Mouse (Mus musculus) G1E-ER4 (cell line): ENCODE data around the gene Gm14214. TPM values are rescaled to one million over a fixed set of nuclear protein-coding genes. Genes with fewer than 3 reads are reported as not detected.

Source experiments
- GATA1 ChIP-seq: IDR thresholded peaks from one replicate; pipeline ENCODE4 v1.8.0; 2012; ENCODE audit warnings: low read length, inconsistent platforms
- polyA plus RNA-seq: library from polyadenylated mRNA; stranded (reverse); fragments of >175 nt; gene quantifications from 2 replicates; pipeline ENCODE4 v1.2.3, GENCODE M21; 2012

Gene Gm14214
- polyA plus RNA-seq, 1 experiment, result not detected

DNA sequence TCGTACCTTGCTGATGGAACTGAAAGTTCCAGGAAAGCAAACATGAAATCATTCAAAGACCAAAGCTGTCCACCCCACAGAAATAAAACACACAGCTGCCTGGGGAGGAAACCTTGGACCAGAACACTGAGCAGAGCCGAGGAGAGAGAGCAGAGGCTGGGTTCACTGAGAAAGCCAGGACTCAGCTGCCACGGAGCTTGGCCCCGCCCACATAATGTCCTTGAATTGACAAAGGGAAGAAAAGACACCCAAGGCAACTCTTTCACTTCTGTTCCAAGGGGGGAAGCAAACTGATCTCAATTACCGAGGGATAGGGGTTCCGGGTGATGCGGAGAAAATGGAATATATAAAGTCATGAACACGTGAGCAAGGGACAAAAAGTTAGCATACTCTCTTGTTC is 17.9 kb downstream of the Gm14214 start:
- TF ChIP-seq GATA1, result no peak

DNA sequence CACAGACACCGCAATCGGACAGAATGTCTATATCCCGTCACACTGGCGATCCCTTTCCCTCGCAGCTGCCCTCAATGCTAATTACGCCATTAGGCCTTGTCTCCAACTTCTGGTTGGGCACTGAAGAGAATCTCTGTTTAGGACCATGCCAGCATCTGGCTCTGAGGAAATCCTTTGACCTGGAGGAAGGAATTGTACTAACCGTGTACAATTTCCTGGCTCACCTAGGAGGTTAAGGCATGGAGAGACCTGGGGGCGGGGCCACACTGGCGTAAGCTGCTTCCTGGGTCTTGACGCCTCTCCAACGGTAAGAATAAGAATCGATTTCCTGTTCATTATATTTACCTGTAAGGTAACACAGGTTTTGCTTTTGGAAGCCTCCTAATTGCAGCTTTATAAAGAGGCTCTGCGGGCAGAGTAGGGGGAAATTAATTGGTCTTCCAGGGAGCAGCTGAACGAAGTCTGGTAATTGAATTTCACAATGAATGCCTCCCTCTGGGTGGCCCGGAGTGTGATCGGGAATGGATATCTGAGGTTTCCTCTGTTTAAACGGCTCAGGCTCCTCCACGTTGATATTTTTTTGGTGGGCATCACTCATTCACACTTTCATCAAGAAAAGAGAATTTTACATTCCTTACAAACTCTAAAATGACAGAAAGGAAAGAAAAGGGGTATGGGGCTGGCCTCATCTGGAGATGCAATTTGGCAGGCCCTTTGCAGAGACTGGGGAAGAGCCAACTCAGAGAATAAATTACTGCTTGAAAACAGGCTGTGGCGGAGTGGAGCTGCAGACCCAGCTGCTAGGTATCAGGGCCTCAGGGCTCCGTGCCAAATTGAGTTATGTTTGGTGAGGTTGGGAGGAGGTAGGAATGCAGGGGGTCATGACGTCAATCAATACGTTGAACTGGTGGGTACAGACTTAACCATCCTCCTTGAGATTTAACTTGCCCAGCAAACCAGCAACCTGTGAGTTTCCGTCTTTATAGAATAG is 20.5 kb downstream of the Gm14214 start:
- TF ChIP-seq GATA1, result no peak

DNA sequence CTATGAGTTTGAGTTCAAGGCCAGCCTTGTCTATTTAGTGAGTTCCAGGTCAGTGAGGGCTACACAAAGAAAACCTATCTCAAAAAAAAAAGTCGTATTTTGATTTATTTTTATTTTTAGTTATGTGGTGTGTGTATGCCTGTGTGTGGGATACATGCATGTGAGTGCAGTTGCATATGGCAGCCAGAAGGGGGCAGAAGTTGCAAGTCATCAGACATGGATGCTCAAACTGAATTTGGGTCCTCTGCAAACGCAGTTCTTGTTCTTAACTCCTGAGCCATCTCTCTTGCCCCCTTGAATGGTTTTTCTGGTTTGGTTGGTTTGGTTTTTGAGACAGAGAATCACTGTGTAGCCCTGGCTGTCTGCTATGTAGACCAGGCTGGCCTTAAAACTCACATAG is 21.4 kb downstream of the Gm14214 start:
- no peak for TF ChIP-seq GATA1

DNA sequence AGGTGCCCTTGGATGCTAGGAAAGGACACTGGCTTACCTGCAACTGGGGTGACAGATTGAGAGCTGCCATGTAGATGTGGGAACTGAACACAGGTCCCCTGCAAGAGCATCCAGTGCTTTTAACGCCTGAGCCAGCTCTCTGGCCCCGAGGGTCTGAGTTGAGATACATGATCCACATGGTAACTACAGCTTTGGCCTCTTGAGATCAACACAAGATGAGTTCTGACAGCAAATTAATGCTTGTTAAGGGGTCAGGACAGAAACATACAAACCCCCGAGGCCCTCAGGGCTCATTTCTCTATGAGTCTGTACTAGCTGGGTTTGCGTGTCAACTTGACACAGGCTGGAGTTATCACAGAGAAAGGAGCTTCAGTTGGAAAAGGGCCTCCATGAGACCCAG is 25.9 kb downstream of the Gm14214 start:
- TF ChIP-seq GATA1, result no peak

DNA sequence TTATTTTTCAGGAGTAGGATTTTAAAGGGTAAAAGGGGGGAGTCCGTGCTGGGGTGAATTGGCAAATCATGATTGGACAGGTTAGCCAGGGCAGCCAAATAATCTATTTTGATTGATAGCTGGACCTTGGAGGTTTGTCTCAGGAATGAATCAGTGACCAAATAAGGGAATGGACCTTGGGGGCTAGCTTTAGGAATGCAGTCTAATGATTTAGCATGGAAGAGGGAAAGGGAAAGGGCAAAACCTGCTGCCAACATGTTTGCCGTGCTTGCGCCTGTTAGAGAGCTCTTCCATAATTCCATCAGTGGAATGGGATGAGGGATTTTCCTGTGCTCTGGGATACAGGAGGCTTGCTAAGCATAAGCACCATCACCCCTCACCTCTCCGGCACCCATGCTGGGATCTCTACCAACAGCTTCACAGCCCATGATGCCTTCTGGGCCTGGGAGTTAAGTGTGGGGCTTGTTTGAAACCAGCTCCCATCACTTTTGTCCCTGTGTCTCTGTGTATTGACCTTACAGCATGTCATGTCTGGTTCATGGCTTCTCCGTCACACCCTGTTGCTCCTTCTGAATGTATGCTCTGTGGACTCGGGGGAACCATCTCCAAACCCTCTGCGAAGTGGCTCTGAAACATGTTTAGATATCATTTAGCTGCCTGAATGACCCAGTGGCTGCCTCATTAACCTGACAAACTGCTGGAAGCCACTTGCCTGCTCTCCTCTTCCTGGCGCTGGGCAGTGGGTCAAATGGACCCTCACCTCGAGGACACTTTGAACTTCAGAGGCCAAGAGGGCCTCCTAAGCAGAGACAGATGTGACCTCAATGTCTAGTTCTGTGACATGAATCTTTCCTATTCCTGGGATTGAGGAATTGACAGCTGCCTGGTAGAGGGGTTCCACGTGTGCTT is 26.7 kb downstream of the Gm14214 start:
- TF ChIP-seq GATA1, result no peak

DNA sequence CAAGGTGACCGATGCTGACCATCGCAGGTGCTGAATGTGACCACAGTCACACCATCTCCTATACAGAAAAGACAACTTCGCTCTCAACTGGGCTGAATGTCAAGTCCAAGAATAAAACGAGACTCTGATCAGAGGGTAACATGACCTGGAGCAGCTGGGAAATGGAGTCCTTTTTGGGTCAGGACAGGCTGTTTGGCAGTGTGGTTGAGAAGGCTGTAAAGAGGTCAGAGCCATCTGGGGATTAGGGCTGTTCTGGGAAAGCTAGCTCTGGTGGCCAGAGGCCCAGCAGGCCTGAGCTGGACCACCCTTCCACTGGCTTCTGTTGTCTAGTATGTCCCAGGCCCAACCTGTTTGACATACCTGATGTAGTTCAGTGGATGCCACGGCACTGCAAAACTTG is 31.2 kb downstream of the Gm14214 start:
- TF ChIP-seq GATA1, result no peak

DNA sequence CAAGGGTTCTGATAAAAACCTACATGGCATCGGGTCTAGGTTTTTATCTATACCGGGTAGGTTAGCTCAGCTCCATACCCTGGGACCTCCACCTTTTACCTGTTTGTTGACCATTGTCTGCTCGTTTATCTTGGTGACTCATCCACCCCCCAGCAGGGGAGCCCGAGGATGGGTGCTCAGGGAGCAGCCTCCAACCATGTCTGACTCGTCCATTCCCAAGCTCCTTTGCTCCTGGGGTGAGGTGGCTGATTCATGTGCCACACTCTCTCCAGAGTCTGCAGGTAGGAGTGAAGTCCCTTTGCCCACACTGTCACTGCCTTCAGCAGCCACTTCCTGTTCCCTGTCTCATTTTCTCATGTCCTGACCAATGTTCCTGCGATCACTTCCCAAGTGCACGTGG is 33.8 kb downstream of the Gm14214 start:
- no peak for TF ChIP-seq GATA1

DNA sequence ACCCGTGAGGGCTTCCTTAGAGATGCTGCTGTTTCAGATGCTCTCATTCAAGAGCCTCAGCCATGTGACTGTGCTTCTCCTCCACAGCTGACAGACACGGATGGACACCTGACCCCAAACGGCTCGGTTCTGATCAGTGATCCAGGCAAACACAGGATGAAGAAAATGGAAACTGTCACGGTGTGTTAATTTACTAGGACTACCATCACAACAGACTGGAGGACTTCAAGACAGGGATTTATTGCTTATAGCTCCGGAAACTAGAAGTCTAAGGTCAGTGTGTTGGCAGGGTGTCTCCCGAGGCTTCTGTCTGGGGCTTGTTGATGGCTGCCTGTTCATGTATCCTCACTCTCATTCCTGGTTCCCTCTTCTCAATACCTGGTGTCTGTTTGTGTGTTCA is 34.4 kb downstream of the Gm14214 start:
- no peak for TF ChIP-seq GATA1

DNA sequence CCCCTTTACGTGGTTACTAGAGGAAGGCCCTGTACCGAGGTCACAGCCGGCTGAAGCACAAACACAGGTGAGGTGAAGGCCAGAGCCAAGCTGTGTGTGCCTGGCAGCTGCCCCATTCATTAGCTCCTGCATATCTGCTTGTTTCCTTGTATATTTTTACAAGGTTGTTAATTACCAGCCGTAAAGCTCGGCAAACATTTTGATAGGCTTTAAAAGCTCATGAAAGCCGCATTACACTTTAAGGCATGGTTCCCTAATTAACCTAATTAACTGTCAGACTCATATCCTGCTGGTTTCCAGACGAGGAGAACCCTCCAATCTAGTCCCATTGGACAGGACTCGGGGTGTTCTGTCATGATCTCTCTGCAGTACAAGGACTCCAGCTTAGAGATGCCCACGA is 34.9 kb downstream of the Gm14214 start:
- no peak for TF ChIP-seq GATA1

DNA sequence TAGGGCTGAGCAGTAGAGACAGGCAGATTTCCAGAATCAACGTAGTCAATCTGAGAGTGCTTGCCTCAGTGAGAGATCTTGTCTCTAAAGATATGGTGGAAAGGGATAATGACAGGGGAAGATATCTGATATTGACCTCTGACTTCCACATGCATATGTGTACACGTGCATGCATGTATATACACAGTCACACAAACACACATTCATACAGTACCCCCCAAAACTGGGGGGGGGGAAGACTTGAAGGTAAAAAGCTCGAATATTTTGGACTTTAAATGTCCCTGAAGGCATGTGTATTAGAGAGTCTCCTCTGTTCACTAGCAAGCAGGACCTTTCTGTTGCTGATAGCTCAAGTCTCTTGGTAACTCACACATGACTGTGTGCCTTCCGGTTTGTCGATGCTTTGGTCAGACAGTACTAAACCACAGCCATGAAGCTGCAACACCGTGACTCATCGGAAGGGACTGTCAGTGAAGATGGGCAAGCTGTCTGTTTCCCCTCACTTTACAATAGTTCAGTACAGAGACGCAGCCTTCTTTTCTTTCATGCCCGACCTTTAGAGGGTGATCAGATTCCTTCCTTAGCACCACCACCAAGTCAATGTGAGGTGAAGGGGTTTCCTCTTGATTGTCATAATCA is 37.2 kb downstream of the Gm14214 start:
- no peak for TF ChIP-seq GATA1

DNA sequence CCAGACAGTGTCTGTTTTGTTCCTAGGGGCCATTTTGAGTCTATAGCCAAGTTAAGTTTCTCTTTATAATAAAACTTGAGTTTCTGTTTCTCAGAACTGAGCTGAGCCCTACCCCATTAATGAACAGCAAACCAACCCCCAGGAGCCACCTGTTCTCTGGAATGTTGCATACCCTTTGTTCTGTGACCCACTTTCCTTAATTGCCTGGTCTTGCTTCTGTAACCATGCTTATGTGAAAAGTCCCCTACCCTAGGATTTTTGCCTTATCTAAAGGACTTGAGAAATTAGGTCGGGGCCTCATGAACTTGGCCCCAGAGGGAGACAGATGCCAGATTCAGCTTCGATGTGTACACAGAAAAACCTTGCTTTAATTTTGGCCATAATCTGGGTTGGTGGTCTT is 37.9 kb downstream of the Gm14214 start:
- no peak for TF ChIP-seq GATA1

DNA sequence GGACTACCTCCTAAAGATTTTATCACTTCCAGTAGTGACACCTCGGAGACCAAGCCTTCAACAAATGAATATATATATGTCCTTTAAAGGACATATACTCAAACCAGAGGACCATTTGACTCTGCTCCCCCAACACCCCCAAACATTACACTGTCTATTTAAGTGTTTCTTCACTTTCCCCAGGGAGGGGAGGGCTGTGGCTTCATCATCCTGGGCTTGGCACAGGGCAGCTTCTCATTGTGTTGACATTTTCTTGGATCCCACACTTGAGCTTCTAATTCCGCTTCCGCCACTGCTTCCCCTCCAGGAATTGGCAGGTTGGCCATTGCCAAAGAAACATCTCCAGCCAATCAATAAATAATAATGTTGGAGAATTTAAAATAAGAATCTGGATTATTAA is 39.0 kb downstream of the Gm14214 start:
- no peak for TF ChIP-seq GATA1

DNA sequence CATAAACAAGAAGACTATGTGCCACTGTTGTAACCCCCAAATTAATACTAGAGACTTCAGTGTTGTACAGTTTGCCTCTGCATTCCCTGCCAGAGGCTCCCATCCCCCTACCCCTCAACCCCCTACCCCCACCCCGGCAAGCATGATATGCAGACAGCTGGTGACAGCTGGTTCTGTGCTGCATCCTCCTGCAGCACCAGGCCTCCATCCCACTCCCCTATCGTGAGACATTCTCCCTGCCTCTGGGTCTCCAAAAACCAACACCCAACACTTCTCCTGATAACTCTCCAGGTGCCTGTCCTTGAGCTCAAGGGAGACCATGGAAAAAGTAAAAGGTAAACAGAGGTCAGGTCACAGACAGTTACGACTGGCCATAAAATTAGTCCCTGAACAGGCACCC is 40.1 kb downstream of the Gm14214 start:
- no peak for TF ChIP-seq GATA1

DNA sequence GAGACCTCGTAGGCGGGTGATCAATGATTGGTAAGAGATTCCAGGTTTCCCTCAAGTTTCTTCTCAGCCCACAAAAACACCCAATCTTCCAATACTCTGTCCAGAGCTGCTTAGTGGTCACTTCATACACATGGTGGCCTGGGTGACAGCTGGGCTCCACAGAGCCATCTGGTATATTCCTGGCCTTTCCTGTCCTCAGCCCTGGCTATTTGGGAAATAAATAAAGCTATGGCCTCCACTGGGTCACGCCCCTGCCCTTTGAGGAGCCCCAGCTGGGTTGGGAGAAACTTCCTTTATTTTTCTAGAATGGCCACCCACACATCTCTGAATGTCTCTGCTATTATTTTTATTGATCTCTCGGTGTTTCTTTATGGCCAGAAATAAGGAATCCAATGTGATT is 46.4 kb downstream of the Gm14214 start:
- TF ChIP-seq GATA1, result no peak

DNA sequence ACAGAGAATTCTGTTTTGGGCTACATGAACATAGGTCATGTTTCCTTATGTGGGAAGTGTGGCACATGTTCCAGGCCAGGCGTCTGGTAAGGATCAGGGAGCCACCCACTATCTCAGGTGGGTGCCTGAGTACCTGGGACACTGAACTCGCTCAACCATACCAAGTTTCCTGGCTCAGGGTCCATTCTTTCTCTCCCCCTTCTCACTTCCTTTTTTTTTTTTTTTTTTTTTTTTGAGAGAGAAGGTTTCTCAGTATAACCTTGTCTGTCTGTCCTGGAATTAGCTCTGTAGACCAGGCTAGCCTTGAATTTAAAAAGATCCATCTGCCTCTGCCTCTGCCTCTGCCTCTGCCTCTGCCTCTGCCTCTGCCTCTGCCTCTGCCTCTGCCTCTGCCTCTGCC is 49.5 kb downstream of the Gm14214 start:
- TF ChIP-seq GATA1, result no peak

Other genes starting within 250 kb of the Gm14214 start
- gene 1700003F12Rik, start 222.9 kb downstream of the Gm14214 start, polyA plus RNA-seq, result 0.27 TPM in 1 of 2 replicates, not detected in the other
- gene Actl10, start 218.3 kb downstream of the Gm14214 start, polyA plus RNA-seq, result 0.06 TPM in 1 of 2 replicates, not detected in the other
- 4.0 and 5.2 TPM in 2 replicates for gene Necab3, start 211.1 kb downstream of the Gm14214 start, polyA plus RNA-seq
- gene E2f1, start 200.1 kb downstream of the Gm14214 start, polyA plus RNA-seq, result 77.0 and 90.7 TPM in 2 replicates
- gene Pxmp4, start 166.3 kb downstream of the Gm14214 start, polyA plus RNA-seq, result 7.7 and 9.0 TPM in 2 replicates
- gene Zfp341, start 156.7 kb downstream of the Gm14214 start, polyA plus RNA-seq, result 8.9 and 10.5 TPM in 2 replicates
- 1.0 and 1.7 TPM in 2 replicates for gene 4930519P11Rik, start 156.6 kb downstream of the Gm14214 start, polyA plus RNA-seq
- gene Chmp4b, start 118.3 kb downstream of the Gm14214 start, polyA plus RNA-seq, result 127 and 144 TPM in 2 replicates
- 628 and 845 TPM in 2 replicates for gene Raly, start 21.1 kb upstream of the Gm14214 start, polyA plus RNA-seq
- gene a, start 21.4 kb upstream of the Gm14214 start, polyA plus RNA-seq, result 0.37 and 0.70 TPM in 2 replicates
- 9.5 and 10.0 TPM in 2 replicates for gene Eif2s2, start 122.9 kb upstream of the Gm14214 start, polyA plus RNA-seq
- gene Gm14226, start 248.2 kb upstream of the Gm14214 start, polyA plus RNA-seq, result not detected in 2 replicates